Mouse (Mus musculus) C2C12 (cell line): ENCODE data around the gene Ubac2. TPM values are rescaled to one million over a fixed set of nuclear protein-coding genes. Genes with fewer than 3 reads are reported as not detected.

Experiments used
- H3K27me3 ChIP-seq: one replicate; pipeline ENCODE4 v1.6.1; 2011; ENCODE audit not compliant: control insufficient read depth, insufficient read depth, insufficient read length
- H3K36me3 ChIP-seq: one replicate; pipeline ENCODE4 v1.6.1; 2011; ENCODE audit not compliant: control insufficient read depth, insufficient read depth
- H3K4me3 ChIP-seq: one replicate; pipeline ENCODE4 v1.5.1; 2011; ENCODE audit warnings: mild to moderate bottlenecking, control low read depth; ENCODE audit not compliant: poor library complexity, insufficient read depth, severe bottlenecking
- H3K79me2 ChIP-seq: one replicate; pipeline ENCODE4 v1.6.1; 2011; ENCODE audit not compliant: control insufficient read depth, insufficient read depth
- H3K79me3 ChIP-seq: one replicate; pipeline ENCODE4 v1.6.1; 2011; ENCODE audit warnings: low read depth, control low read depth
- H3ac ChIP-seq: one replicate; pipeline ENCODE3; 2011; ENCODE audit warnings: low read depth; ENCODE audit not compliant: control insufficient read depth, insufficient read length
- CEBPB ChIP-seq: IDR thresholded peaks from one replicate; pipeline ENCODE4 v1.6.1; 2011; ENCODE audit warnings: low read depth, mild to moderate bottlenecking, control low read depth, moderate library complexity
- CTCF ChIP-seq: IDR thresholded peaks from one replicate; pipeline ENCODE4 v1.5.1; 2011; ENCODE audit not compliant: control insufficient read depth, insufficient read depth, insufficient read length
- FOSL1 ChIP-seq: IDR thresholded peaks from one replicate; pipeline ENCODE4 v1.8.0; 2011; ENCODE audit warnings: mild to moderate bottlenecking, low read length; ENCODE audit not compliant: poor library complexity, insufficient read depth, severe bottlenecking
- MAX ChIP-seq: IDR thresholded peaks from one replicate; pipeline ENCODE4 v1.6.1; 2011; ENCODE audit warnings: mild to moderate bottlenecking, control low read depth
- MYOD1 ChIP-seq: IDR thresholded peaks from one replicate; pipeline ENCODE4 v1.6.1; 2011; ENCODE audit warnings: low read depth; ENCODE audit not compliant: control insufficient read depth, insufficient read length
- MYOG ChIP-seq: IDR thresholded peaks from one replicate; pipeline ENCODE4 v1.6.1; 2011; ENCODE audit not compliant: control insufficient read depth, insufficient read length; ENCODE audit errors: extremely low read depth
- USF1 ChIP-seq: IDR thresholded peaks from one replicate; pipeline ENCODE4 v1.6.1; 2011; ENCODE audit warnings: low read depth, mild to moderate bottlenecking, control low read depth, moderate library complexity
- polyA plus RNA-seq: library from polyadenylated mRNA; unstranded; fragments of >200 nt; fragmentation: generic; extraction: Trizol; gene quantifications from one replicate; pipeline ENCODE4 v1.2.1, GENCODE M21; 2012; ENCODE audit warnings: missing spikeins

Gene Ubac2
- polyA plus RNA-seq, 1 experiment, result 37.8 TPM

GRCm38 (mm10) chr14:122012814-122013213, 134.4 kb downstream of the Ubac2 start:
- Histone ChIP-seq H3ac (no peak overlapping the region), H3K27me3 (no peaks in the 10 kb centered on the region), H3K36me3 (peaks cover 24% of the 10 kb centered on the region), H3K79me3 (no peaks in the 10 kb centered on the region), H3K4me3 (no peak overlapping the region), H3K79me2 (no peaks in the 10 kb centered on the region)
- TF ChIP-seq CTCF, result no peak
- no peak for TF ChIP-seq MYOD1
- TF ChIP-seq FOSL1, result no peak
- no peak for TF ChIP-seq USF1
- TF ChIP-seq CEBPB, result no peak

GRCm38 (mm10) chr14:122013417-122013951, 135.1 kb downstream of the Ubac2 start:
- Histone ChIP-seq H3K27me3 (no peaks in the 10 kb centered on the region), H3ac (no peak overlapping the region), H3K36me3 (peaks cover 24% of the 10 kb centered on the region), H3K79me2 (no peaks in the 10 kb centered on the region), H3K4me3 (no peak overlapping the region), H3K79me3 (no peaks in the 10 kb centered on the region)
- TF ChIP-seq MYOG (no peak), USF1 (no peak), CEBPB (no peak), MAX (no peak), CTCF (no peak), FOSL1 (no peak)

DNA sequence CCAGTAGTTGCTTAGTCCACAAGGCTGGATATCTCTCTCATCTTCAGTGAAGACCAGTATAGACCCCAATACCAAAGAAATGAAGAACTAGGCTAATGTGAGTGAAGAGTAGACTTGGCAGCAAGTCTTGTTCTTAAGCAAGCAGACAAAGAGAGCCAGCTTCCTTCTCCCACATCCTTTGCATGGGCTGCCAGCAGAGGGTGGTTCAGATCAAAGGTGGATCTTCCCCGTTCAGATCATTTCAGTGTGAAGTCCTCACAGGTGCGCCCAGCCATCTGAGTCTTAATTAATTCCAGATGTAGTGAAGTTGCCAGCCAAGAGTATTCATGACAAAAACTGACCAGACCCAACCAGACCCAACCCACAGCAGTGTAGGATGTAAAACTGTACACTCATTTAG, 139.5 kb downstream of the Ubac2 start:
- Histone ChIP-seq H3K4me3 (no peak overlapping the region), H3K36me3 (no peaks in the 10 kb centered on the region), H3K79me2 (no peaks in the 10 kb centered on the region), H3K27me3 (no peaks in the 10 kb centered on the region), H3K79me3 (no peaks in the 10 kb centered on the region), H3ac (no peak overlapping the region)
- TF ChIP-seq MAX (no peak), CEBPB (no peak), CTCF (no peak), FOSL1 (no peak), USF1 (no peak), MYOG (no peak), MYOD1 (no peak)

GRCm38 (mm10) chr14:122019389-122019788, 141.0 kb downstream of the Ubac2 start:
- Histone ChIP-seq H3K79me3 (no peaks in the 10 kb centered on the region), H3K27me3 (no peaks in the 10 kb centered on the region), H3K79me2 (no peaks in the 10 kb centered on the region), H3ac (no peak overlapping the region), H3K4me3 (no peak overlapping the region), H3K36me3 (no peaks in the 10 kb centered on the region)
- TF ChIP-seq CEBPB, result no peak
- no peak for TF ChIP-seq MAX
- TF ChIP-seq MYOD1, result no peak
- TF ChIP-seq MYOG, result no peak
- no peak for TF ChIP-seq USF1
- TF ChIP-seq CTCF, result no peak
- no peak for TF ChIP-seq FOSL1

GRCm38 (mm10) chr14:122020567-122020966, 142.1 kb downstream of the Ubac2 start:
- Histone ChIP-seq H3K79me3 (no peaks in the 10 kb centered on the region), H3K27me3 (no peaks in the 10 kb centered on the region), H3K4me3 (no peak overlapping the region), H3ac (no peak overlapping the region), H3K79me2 (no peaks in the 10 kb centered on the region), H3K36me3 (no peaks in the 10 kb centered on the region)
- no peak for TF ChIP-seq USF1
- no peak for TF ChIP-seq MAX
- TF ChIP-seq MYOG, result no peak
- TF ChIP-seq CEBPB, result no peak
- no peak for TF ChIP-seq CTCF
- TF ChIP-seq MYOD1, result no peak
- TF ChIP-seq FOSL1, result no peak

DNA sequence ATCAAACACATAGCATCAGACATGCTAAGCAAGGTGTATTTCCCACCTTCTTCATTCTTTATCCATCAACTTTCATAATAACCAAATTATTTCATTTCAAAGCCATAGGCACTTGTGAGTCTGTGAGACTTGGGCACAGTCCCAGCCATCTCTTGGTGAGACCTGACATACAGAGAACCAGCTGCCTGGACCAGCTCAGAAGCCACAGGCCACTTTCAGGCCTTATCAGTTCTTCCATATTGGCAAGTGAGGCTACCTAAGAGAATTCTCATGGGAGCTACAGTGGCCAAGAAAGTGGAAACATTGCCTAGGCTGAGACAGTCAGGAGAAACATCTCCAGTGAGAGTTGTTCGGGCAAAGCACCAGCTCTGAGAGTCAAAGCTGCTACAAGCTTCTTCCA, 144.6 kb downstream of the Ubac2 start:
- no peaks in the 10 kb centered on the region for H3K79me3 ChIP-seq
- H3ac ChIP-seq, result no peak overlapping the region
- no peaks in the 10 kb centered on the region for H3K27me3 ChIP-seq
- no peaks in the 10 kb centered on the region for H3K79me2 ChIP-seq
- H3K36me3 ChIP-seq, result no peaks in the 10 kb centered on the region
- TF ChIP-seq MYOG, result no peak
- TF ChIP-seq MYOD1, result no peak
- no peak for TF ChIP-seq MAX
- no peak for TF ChIP-seq FOSL1
- TF ChIP-seq CEBPB, result no peak
- no peak for TF ChIP-seq CTCF
- no peak for TF ChIP-seq USF1
- H3K4me3 ChIP-seq, result no peak overlapping the region
